Mouse (Mus musculus) embryonic fibroblast, embryonic 13.5 days (primary cell): ENCODE data around the gene Magix.

Source experiments
- CTCF ChIP-seq: IDR thresholded peaks from 2 replicates; pipeline ENCODE4 v1.5.1; 2011; ENCODE audit warnings: mild to moderate bottlenecking, control low read depth, low read length, moderate library complexity, borderline replicate concordance; ENCODE audit not compliant: insufficient read depth
- POLR2A ChIP-seq: IDR thresholded peaks from 2 replicates; pipeline ENCODE4 v1.6.1; 2011; ENCODE audit warnings: low read depth, mild to moderate bottlenecking, control low read depth, low read length, moderate library complexity

GRCm38 (mm10) chrX:7679405-7680056 lies 1.5 kb downstream of the Magix start:
- TF ChIP-seq POLR2A, result peak; percentile 64; the same call in 1 of the 2 replicates
- TF ChIP-seq CTCF, result peak; percentile 31; the same call in 1 of the 2 replicates
